Mouse (Mus musculus) kidney, postnatal 10 days (tissue): ENCODE measurements at regions not wholly inside any gene's neighbourhood (a gene's known extent, or its start where the extent isn't known, plus 50 kb on each side); places are given as distances from the start of the nearest gene placed in this dataset.

Experiments
- DNase-seq: peaks from one replicate; pipeline ENCODE4 v3.0.0; 2021; ENCODE audit warnings: mixed read lengths

- no peak for DNase-seq
Measured at GRCm38 (mm10) chr1:56195224-56195623, 442.0 kb downstream of the Hsfy2 start.

DNA sequence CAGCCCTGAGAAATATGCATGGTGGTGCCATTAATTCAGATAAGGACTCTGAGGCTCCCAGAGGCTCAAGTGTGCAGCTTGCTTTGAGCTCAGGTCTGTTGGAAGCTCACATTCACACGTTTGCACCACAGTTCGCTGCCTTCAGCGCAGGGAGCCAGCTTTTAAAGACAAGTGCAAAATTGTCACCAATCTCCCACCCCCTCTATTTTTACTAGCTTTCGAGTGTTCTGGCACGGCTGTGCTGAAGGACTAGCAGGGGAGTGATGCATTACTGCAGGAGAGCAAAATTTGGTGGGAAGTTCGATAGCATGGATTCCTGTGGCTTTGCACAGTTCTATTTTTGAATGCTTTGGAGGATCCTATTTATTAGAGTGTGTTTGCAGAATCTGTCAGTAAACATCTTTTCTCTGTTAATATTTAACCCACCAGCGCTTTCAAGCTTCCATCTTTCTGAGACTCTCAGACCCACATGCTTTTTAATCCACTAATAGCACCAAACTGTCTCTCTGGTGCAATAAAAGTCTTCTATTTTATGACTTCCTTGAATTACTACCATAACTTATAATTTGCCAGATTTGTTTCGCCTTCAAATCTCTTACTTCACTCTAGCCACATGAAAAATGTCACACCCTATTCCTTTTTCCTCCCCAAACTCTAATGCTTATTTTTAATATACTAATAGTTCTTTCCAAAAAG, 453.6 kb downstream of the Hsfy2 start:
- no peak for DNase-seq

GRCm38 (mm10) chr1:56179206-56179985, 457.8 kb downstream of the Hsfy2 start:
- DNase-seq = no peak

- no peak for DNase-seq
Measured at GRCm38 (mm10) chr1:56171157-56171556, 466.1 kb downstream of the Hsfy2 start.

DNA sequence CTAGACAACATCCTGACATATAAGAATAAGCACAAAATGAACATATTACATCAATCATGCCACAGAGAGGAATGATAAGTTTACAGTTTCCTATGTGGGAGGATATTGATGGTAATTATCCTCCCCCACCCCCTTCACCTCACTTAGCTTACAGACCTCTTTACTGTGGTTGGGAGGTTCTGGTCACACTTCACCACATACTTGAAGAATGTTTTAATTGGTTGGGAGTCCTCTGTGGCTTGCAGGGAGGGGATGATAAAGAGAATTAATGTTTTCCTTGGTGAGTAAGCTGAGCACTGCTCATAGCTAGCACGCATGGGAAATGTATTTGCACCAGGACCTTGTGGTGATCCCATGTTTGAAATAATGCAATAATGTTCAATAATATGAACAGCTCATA, 468.5 kb downstream of the Hsfy2 start:
- no peak for DNase-seq

- DNase-seq = no peak
Measured at GRCm38 (mm10) chr1:56168063-56168462, 469.2 kb downstream of the Hsfy2 start.

- DNase-seq = no peak
Measured at GRCm38 (mm10) chr1:56165228-56165627, 472.0 kb downstream of the Hsfy2 start.

DNA sequence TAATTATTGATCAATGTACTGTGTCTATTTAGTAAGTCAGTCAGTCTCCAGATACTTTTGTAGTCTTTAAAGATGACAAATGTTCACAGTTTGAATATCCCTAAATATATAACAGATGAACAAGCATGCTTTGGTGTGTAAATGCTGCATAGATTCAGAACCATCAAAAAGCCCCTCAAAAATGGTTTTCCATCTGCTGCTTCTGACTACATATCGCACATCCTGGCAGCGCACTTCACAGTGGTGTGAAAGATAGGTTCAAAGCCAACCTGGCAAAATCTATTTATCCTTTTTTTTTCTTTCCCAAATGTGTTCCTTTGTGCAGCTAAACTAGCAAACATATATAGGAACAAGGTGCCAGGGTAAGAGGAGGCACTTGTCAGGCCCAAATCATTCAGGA, 472.9 kb downstream of the Hsfy2 start:
- no peak for DNase-seq

GRCm38 (mm10) chr1:56130951-56131350, 506.3 kb downstream of the Hsfy2 start:
- DNase-seq = no peak

GRCm38 (mm10) chr1:56089254-56089834, 547.9 kb downstream of the Hsfy2 start:
- DNase-seq = peak; percentile 75

- no peak for DNase-seq
Measured at GRCm38 (mm10) chr1:56088357-56088756, 548.9 kb downstream of the Hsfy2 start.

DNA sequence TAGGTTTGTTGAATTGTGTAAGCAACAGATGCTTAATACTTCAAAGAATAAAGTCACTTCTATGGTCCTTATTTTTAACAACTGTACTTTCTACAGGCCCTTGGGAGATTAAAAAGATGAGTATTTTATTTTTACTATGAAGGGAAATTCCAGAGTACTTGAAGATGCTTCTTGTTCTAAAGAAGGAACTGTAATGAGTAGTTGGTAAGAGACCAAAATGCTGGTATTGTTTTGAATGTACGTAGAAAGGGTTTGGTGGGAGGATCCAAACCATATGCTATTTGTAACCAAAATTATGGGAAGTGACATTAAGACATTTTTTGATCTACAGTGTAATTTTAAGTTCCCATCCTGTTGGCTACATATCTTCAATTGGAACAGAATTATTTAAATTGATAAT, 560.5 kb downstream of the Hsfy2 start:
- no peak for DNase-seq

- DNase-seq = no peak
Measured at GRCm38 (mm10) chr1:56072255-56072654, 565.0 kb downstream of the Hsfy2 start.

- no peak for DNase-seq
Measured at GRCm38 (mm10) chr1:56063474-56063873, 573.8 kb downstream of the Hsfy2 start.
